Mouse (Mus musculus) embryonic fibroblast, embryonic 13.5 days (primary cell): ENCODE measurements around the gene Asb8. TPM values are rescaled to one million over a fixed set of nuclear protein-coding genes. Genes with fewer than 3 reads are reported as not detected.

Source experiments
- H3K27ac ChIP-seq: 2 replicates; pipeline ENCODE4 v1.5.1; 2012; ENCODE audit warnings: low read length, control low read depth, inconsistent platforms; ENCODE audit not compliant: insufficient read depth
- H3K4me1 ChIP-seq: 2 replicates; pipeline ENCODE4 v1.6.1; 2011; ENCODE audit warnings: low read length; ENCODE audit not compliant: control insufficient read depth, insufficient read depth
- H3K4me3 ChIP-seq: 2 replicates; pipeline ENCODE4 v1.5.1; 2011; ENCODE audit warnings: mild to moderate bottlenecking, control low read depth, low read length; ENCODE audit not compliant: insufficient read depth
- CTCF ChIP-seq: IDR thresholded peaks from 2 replicates; pipeline ENCODE4 v1.5.1; 2011; ENCODE audit warnings: mild to moderate bottlenecking, control low read depth, low read length, moderate library complexity, borderline replicate concordance; ENCODE audit not compliant: insufficient read depth
- POLR2A ChIP-seq: IDR thresholded peaks from 2 replicates; pipeline ENCODE4 v1.6.1; 2011; ENCODE audit warnings: low read depth, mild to moderate bottlenecking, control low read depth, low read length, moderate library complexity
- polyA plus RNA-seq: library from polyadenylated mRNA; stranded (reverse); fragments of >200 nt; gene quantifications from 2 replicates; pipeline ENCODE4 v1.2.4, GENCODE M21; 2011; ENCODE audit warnings: low read depth; ENCODE audit not compliant: missing spikeins, insufficient read length

Gene Asb8
- polyA plus RNA-seq, 1 experiment: 26.8 TPM

DNA sequence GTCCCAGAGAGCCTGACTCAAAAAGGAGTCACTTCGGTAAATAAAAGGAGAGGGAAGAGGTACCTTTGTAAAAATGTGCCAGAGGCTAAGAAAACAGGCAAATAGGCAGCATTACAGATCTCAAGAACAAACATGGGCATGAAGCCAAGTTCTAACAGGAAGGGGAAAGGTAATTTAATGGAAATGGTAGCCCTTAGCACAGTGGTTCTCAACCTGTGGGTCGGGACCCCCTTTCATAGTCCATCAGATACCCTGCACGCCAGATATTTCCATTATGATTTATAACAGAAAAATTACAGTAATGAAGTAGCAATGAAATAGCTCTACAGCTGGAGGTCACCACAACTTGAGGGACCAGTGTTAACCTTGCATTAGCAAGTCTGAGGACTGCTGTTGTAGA, 11.9 kb upstream of the Asb8 start:
- peaks cover 5% of the 10 kb centered on the region; the same call in 1 of the 2 replicates for H3K4me1 ChIP-seq
- TF ChIP-seq POLR2A (no peak), CTCF (no peak)
- H3K27ac ChIP-seq: no peak overlapping the region
- H3K4me3 ChIP-seq: no peak overlapping the region

- H3K4me1 ChIP-seq: no peaks in the 10 kb centered on the region
- H3K27ac ChIP-seq: no peak overlapping the region
- H3K4me3 ChIP-seq: no peak overlapping the region
- TF ChIP-seq CTCF: no peak
- TF ChIP-seq POLR2A: no peak
These were observed 8.4 kb upstream of the Asb8 start for GRCm38 (mm10) chr15:98173821-98174220.

DNA sequence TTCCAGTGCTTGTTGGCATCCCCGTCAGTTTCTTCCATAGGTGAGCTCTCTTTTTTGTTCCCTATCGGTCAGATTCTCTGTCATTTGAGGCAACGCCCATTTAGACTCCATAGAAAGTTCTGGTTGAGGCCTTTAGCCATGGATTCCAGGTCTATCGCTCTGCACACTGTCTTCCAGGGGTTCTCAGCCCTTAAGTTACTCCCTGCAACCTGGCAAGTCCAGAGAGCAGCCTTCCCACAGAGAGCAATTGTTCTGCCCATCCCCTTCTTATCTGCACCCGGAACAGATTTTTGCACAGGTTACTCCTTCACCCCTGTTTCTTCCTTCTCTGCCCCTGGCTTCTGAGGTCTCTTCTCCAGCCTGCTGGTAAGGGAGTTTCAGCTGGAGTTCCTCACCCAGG, 6.7 kb upstream of the Asb8 start:
- Histone ChIP-seq H3K4me1 (no peaks in the 10 kb centered on the region), H3K27ac (no peak overlapping the region), H3K4me3 (no peak overlapping the region)
- TF ChIP-seq POLR2A: no peak
- TF ChIP-seq CTCF: no peak

GRCm38 (mm10) chr15:98170917-98171316, 5.5 kb upstream of the Asb8 start:
- H3K4me3 ChIP-seq: no peak overlapping the region
- TF ChIP-seq POLR2A: no peak
- TF ChIP-seq CTCF: no peak
- no peaks in the 10 kb centered on the region for H3K4me1 ChIP-seq
- H3K27ac ChIP-seq: no peak overlapping the region

GRCm38 (mm10) chr15:98170365-98170764, 4.9 kb upstream of the Asb8 start:
- Histone ChIP-seq H3K4me1 (no peaks in the 10 kb centered on the region), H3K4me3 (no peak overlapping the region), H3K27ac (no peak overlapping the region)
- TF ChIP-seq POLR2A: no peak

DNA sequence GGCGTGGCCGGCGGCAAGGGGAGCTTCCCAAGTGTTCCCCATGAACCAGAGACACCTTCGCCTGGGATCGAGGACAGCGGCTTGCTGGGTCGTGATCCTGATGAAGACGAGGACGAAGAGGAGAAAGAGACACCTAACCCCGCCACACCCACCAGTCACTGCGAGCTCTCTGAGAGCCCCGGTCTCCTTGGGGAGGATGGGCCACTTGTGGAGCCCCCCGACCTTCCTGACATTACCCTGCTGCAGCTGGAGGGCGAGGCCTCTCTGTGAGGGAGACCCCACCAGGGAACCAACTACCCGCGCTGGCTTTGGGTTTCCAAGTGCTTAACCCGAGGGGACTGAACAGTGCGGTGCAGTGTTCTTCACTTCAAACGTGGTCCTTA, 3.2 kb upstream of the Asb8 start:
- TF ChIP-seq CTCF (no peak), POLR2A (no peak)
- Histone ChIP-seq H3K27ac (no peak overlapping the region), H3K4me3 (no peak overlapping the region), H3K4me1 (no peaks in the 10 kb centered on the region)

GRCm38 (mm10) chr15:98167645-98168621, 2.5 kb upstream of the Asb8 start:
- Histone ChIP-seq H3K4me3 (peak overlapping the region; percentile 31), H3K27ac (no peak overlapping the region)
- TF ChIP-seq POLR2A: no peak
- TF ChIP-seq CTCF: no peak

DNA sequence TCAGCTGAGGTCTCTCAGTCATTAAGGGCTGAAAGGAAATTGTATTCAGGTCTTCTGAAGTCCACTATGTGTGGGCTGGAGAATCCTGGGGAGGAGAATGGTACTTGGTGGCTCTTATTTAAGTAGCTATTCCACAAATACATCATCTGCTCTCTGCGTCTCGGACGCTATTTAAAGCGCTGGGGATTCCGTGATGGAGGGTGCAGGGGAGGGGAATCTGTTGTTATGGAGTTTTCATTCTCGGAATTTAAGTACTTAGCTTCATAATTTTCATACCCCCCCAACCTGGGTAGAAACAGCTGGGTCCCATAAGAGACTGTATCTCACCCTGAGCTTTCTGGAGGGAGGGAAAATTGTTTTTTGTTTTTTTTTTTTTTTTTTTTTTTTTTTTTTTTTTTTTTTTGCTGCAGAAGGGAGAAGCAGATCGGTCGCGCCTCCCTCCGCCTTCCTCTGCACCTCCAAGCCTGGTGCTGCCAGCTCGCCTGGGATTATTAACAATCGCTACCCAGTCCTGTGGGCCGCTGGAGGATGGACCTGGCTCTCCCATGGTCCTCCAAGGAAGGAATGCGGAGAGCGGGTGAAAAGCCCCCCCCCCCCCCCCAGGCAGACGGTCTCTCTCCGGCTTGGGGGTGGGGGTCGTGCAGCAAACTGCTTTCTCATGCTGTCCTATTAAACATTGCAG, 1.7 kb upstream of the Asb8 start, which contains the start of gene Ccdc184:
Gene Ccdc184, plus strand, starts transcription at position 196 of the 682 bp plus-strand sequence.
- Histone ChIP-seq H3K4me3 (peak within 1 kb of the TSS; percentile 31), H3K4me1 (no peaks in the 10 kb centered on the region), H3K27ac (no peak within 1 kb of the TSS)
- TF ChIP-seq POLR2A: no peak
- TF ChIP-seq CTCF: no peak

More at GRCm38 (mm10) chr15:98167645-98168621, 2.5 kb upstream of the Asb8 start:
- H3K4me1 ChIP-seq: no peaks in the 10 kb centered on the region

- TF ChIP-seq POLR2A: no peak
- TF ChIP-seq CTCF: no peak
These were observed 2.9 kb downstream of the Asb8 start for GRCm38 (mm10) chr15:98162561-98162960.

More at GRCm38 (mm10) chr15:98162561-98162960, 2.9 kb downstream of the Asb8 start:
- H3K4me3 ChIP-seq: no peak overlapping the region
- H3K27ac ChIP-seq: no peak overlapping the region
- H3K4me1 ChIP-seq: no peaks in the 10 kb centered on the region
